Mouse (Mus musculus): ENCODE measurements at regions not wholly inside any gene's neighbourhood (a gene's known extent, or its start where the extent isn't known, plus 50 kb on each side); places are given as distances from the start of the nearest gene placed in this dataset.

DNA sequence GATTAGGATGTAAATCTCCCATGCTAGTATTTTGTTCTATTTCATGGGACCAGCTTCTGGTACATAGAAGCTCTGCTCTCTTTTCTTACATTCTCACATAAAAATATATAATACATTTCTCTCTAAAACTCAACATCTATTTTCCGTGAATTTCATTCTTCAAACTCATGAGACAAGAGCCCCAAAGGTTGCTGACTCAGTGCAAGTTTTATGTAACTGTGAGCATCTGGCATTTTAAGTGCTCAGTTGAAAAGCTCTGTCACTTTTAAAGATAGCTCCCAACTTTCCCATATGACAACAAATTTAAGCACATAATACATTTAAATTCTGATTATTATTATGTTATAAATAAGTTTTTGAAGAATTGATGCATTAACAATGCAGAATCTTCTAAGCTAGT, 268.5 kb downstream of the AW209491 start:
- no peak for ATAC-seq (ENCODE audit: low FRiP score)

DNA sequence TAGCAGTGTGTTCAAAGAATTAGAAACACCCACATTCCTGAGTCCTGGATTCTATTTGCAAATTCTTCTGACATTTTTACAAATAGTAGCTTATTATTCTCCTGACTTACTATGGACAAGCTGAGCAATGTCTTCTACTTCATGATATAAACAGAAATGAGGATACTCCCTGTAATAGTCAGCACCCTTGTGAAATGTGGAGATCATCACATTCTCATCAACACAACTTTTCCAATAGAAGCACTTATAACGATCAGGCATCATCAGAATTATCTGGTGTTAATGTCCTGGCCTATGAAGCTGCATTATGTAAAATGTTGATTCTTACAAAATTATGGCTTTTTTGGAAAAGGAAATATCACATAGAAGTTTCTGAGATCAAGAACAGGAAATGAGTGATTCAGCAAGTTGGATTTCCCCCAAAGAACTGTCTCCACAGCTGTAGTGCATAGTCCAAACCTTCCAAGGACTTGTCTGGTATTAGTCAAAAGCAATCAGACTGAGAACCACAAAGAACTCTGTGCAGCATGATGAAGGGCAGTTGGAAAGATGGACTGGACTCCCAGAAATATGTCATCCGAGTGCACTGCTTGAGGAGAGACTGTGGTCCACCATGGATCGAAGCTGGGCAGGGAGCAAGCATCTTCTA, 300.3 kb downstream of the AW209491 start:
- H3K9ac ChIP-seq: no peak overlapping the region
- H3K27me3 ChIP-seq (ENCODE audit: control insufficient read depth, insufficient read depth, low read length): no peaks in the 10 kb centered on the region
- WGBS: 92% methylated on average over 3 of the region's 3 CpGs
- H3K9me3 ChIP-seq (ENCODE audit: control insufficient read depth, low read length): no peaks in the 10 kb centered on the region
- H3K36me3 ChIP-seq (replicated peaks; ENCODE audit: control insufficient read depth, insufficient read depth): no peaks in the 10 kb centered on the region
- no peak for ATAC-seq (ENCODE audit: low FRiP score)
- no peak overlapping the region for H3K27ac ChIP-seq
- DNase-seq (ENCODE audit: low spot score): no peak
- no peak overlapping the region for H3K4me3 ChIP-seq (replicated peaks; ENCODE audit: low read length)
- no peak overlapping the region for H3K4me2 ChIP-seq (replicated peaks)
- no peaks in the 10 kb centered on the region for H3K4me1 ChIP-seq (replicated peaks; ENCODE audit: control insufficient read depth, insufficient read depth, low read length)

More for the DNA sequence above, 268.5 kb downstream of the AW209491 start:
- no peak overlapping the region for H3K4me2 ChIP-seq (replicated peaks)
- no peaks in the 10 kb centered on the region for H3K4me1 ChIP-seq (replicated peaks; ENCODE audit: control insufficient read depth, insufficient read depth, low read length)
- H3K4me3 ChIP-seq (replicated peaks; ENCODE audit: low read length): no peak overlapping the region
- DNase-seq (ENCODE audit: low spot score): no peak
- H3K36me3 ChIP-seq (replicated peaks; ENCODE audit: control insufficient read depth, insufficient read depth): no peaks in the 10 kb centered on the region
- no peaks in the 10 kb centered on the region for H3K9me3 ChIP-seq (ENCODE audit: control insufficient read depth, low read length)
- no peak overlapping the region for H3K9ac ChIP-seq
- WGBS: 79% methylated on average over 1 of the region's 1 CpGs
- no peak overlapping the region for H3K27ac ChIP-seq
- no peaks in the 10 kb centered on the region for H3K27me3 ChIP-seq (ENCODE audit: control insufficient read depth, insufficient read depth, low read length)

DNA sequence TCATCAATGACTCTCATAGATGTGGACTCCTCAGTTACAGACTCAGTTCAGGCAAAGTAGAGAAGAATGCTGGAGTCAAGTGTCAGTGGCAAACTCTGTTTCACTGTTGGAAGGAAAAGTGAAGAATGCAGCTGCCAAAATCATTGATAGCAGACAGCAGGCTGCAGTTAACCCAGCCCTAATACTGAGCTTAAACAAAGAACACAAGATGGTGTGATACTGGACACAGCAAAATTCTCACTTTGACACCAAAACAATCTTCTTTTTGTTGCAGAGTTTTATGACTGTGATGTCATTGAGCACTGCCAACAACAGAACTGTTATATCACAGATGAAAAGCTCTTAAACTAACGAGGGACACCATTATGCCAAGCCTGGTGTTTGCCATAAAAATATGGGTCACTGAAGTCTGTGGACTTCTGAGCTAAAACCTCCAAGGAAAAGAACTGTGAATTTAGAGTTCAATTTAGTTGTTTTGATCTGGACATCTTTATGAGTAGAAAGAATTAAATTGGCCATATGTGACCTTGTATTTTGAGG, 336.3 kb downstream of the AW209491 start:
- DNase-seq (ENCODE audit: low spot score) (no peak), ATAC-seq (ENCODE audit: low FRiP score) (no peak)
- Histone ChIP-seq H3K4me3 (replicated peaks; ENCODE audit: low read length) (no peak overlapping the region), H3K9ac (no peak overlapping the region), H3K4me1 (replicated peaks; ENCODE audit: control insufficient read depth, insufficient read depth, low read length) (no peaks in the 10 kb centered on the region), H3K27ac (no peak overlapping the region), H3K4me2 (replicated peaks) (no peak overlapping the region), H3K36me3 (replicated peaks; ENCODE audit: control insufficient read depth, insufficient read depth) (no peaks in the 10 kb centered on the region), H3K9me3 (ENCODE audit: control insufficient read depth, low read length) (no peaks in the 10 kb centered on the region), H3K27me3 (ENCODE audit: control insufficient read depth, insufficient read depth, low read length) (no peaks in the 10 kb centered on the region)
- 63% methylated on average over 1 of the region's 1 CpGs for WGBS

DNA sequence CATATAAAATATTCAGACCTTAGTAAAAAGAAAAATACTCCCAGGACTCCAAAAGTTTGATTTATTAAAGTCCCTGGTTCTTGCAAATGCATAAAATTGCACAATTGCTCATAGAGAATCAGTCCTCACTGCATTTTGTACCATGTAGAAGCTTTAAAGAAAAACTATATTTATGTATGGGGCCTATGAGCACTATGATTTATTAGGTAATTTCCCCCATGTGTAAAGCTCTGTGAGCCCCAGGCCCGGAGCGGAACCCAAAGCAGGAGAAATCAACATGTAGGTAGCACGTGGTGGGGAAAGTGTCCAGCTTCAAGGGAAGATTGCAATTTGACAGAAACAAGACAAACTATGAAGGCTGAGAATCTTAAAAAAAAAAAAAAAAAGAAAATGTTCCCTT, 372.7 kb downstream of the AW209491 start:
- H3K9ac ChIP-seq: no peak overlapping the region
- DNase-seq (ENCODE audit: low spot score): no peak
- no peak for ATAC-seq (ENCODE audit: low FRiP score)
- no peak overlapping the region for H3K27ac ChIP-seq
- H3K36me3 ChIP-seq (replicated peaks; ENCODE audit: control insufficient read depth, insufficient read depth): no peaks in the 10 kb centered on the region
- no peaks in the 10 kb centered on the region for H3K9me3 ChIP-seq (ENCODE audit: control insufficient read depth, low read length)
- H3K4me2 ChIP-seq (replicated peaks): no peak overlapping the region
- no peaks in the 10 kb centered on the region for H3K4me1 ChIP-seq (replicated peaks; ENCODE audit: control insufficient read depth, insufficient read depth, low read length)
- H3K27me3 ChIP-seq (ENCODE audit: control insufficient read depth, insufficient read depth, low read length): no peaks in the 10 kb centered on the region
- 86% methylated on average over 3 of the region's 3 CpGs for WGBS
- no peak overlapping the region for H3K4me3 ChIP-seq (replicated peaks; ENCODE audit: low read length)

DNA sequence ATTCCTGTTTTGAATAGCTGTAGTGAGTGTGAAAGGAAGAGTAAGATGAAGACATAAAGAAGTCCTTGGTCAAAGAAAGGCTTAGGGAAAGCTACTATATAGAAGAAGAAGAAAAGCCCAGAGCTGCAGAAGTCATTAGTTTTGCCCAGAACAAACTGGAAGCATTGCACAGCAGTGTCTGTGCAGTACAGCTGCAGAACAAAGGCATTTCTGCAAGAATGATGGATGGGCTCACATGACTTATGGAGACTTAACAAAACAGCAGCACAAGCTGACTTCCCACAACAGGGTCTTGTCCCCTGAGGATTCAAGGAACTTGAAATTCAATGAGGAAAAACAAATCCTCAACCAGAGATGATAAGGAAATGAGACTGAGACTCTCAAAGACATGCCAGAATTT, 381.7 kb downstream of the AW209491 start:
- DNase-seq (ENCODE audit: low spot score) (no peak), ATAC-seq (ENCODE audit: low FRiP score) (no peak)
- H3K4me2 ChIP-seq (replicated peaks): no peak overlapping the region
- H3K9me3 ChIP-seq (ENCODE audit: control insufficient read depth, low read length): no peaks in the 10 kb centered on the region
- H3K27ac ChIP-seq: no peak overlapping the region
- no peaks in the 10 kb centered on the region for H3K36me3 ChIP-seq (replicated peaks; ENCODE audit: control insufficient read depth, insufficient read depth)
- H3K27me3 ChIP-seq (ENCODE audit: control insufficient read depth, insufficient read depth, low read length): no peaks in the 10 kb centered on the region
- no peak overlapping the region for H3K9ac ChIP-seq
- H3K4me3 ChIP-seq (replicated peaks; ENCODE audit: low read length): no peak overlapping the region
- H3K4me1 ChIP-seq (replicated peaks; ENCODE audit: control insufficient read depth, insufficient read depth, low read length): no peaks in the 10 kb centered on the region

DNA sequence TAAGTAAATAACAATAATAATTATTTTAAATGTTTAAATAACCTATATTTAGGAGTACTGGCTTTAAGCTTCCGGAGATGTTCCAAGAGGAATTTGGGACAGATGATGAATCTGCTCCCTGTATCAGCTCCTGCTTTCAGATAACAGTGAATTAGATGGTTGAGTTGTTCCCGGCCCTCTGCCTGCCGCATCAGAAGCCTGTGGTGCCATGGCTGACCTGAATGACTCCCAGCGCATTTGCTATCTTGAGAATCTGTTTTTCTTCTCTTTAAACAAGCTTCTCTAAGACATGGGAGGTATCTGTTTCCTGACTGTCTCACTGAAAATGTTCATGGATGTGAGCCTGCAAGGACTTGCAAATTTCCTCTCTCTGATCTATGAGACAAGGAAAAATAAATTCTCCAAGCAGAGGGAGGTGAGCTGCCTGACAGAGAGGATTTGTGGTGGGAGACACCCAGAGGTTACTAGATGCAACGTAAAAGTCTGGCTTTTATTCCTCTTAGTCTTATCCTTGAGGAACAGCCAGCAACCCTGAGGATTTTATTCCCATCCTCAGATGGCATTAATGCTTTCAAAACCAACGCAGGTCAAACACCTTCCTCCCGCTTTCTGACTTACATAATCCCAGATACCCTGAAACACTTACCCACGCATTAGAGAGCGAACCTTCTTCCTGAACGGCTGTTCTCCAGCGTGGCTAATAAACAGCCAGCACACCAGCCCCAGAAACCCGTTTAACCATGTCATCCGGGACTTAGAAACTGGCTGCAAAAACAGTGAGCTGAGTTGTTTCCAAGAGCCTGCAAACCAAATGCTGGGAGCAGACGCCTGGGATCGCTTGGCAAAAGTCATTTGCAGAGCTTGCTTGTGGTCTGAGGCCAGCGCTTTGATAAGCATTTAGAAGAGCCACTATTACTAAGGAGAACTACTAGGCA, 389.1 kb downstream of the AW209491 start:
- no peaks in the 10 kb centered on the region for H3K27me3 ChIP-seq (ENCODE audit: control insufficient read depth, insufficient read depth, low read length)
- no peak overlapping the region for H3K4me2 ChIP-seq (replicated peaks)
- DNase-seq (ENCODE audit: low spot score) (no peak), ATAC-seq (ENCODE audit: low FRiP score) (no peak)
- H3K9me3 ChIP-seq (ENCODE audit: control insufficient read depth, low read length): no peaks in the 10 kb centered on the region
- H3K27ac ChIP-seq: no peak overlapping the region
- no peak overlapping the region for H3K4me3 ChIP-seq (replicated peaks; ENCODE audit: low read length)
- no peak overlapping the region for H3K9ac ChIP-seq
- no peaks in the 10 kb centered on the region for H3K36me3 ChIP-seq (replicated peaks; ENCODE audit: control insufficient read depth, insufficient read depth)
- H3K4me1 ChIP-seq (replicated peaks; ENCODE audit: control insufficient read depth, insufficient read depth, low read length): no peaks in the 10 kb centered on the region
- 67% methylated on average over 16 of the region's 16 CpGs for WGBS

DNA sequence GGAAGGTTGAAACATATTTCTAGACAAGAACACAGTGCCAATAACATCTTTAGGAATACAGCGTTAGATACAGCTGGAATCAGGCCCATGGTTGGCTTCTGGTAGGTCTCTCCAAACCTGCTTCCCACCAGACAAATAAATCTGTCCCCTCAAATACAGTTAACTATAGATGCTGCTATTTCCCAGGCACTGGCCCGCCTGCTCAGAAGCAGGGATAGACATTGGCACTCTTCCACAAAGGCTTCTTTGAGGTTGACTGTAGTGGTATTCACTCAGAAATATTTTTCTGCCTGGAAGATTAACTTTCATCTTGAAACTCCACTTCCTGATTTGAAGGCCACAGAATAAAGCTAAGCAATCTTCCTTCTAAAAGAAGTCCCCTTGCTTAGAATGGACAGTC, 396.6 kb downstream of the AW209491 start:
- H3K9me3 ChIP-seq (ENCODE audit: control insufficient read depth, low read length): no peaks in the 10 kb centered on the region
- no peaks in the 10 kb centered on the region for H3K4me1 ChIP-seq (replicated peaks; ENCODE audit: control insufficient read depth, insufficient read depth, low read length)
- DNase-seq (ENCODE audit: low spot score) (no peak), ATAC-seq (ENCODE audit: low FRiP score) (no peak)
- no peak overlapping the region for H3K27ac ChIP-seq
- no peak overlapping the region for H3K9ac ChIP-seq
- H3K36me3 ChIP-seq (replicated peaks; ENCODE audit: control insufficient read depth, insufficient read depth): no peaks in the 10 kb centered on the region
- H3K4me2 ChIP-seq (replicated peaks): no peak overlapping the region
- no peak overlapping the region for H3K4me3 ChIP-seq (replicated peaks; ENCODE audit: low read length)
- 89% methylated on average over 2 of the region's 2 CpGs for WGBS
- H3K27me3 ChIP-seq (ENCODE audit: control insufficient read depth, insufficient read depth, low read length): no peaks in the 10 kb centered on the region

DNA sequence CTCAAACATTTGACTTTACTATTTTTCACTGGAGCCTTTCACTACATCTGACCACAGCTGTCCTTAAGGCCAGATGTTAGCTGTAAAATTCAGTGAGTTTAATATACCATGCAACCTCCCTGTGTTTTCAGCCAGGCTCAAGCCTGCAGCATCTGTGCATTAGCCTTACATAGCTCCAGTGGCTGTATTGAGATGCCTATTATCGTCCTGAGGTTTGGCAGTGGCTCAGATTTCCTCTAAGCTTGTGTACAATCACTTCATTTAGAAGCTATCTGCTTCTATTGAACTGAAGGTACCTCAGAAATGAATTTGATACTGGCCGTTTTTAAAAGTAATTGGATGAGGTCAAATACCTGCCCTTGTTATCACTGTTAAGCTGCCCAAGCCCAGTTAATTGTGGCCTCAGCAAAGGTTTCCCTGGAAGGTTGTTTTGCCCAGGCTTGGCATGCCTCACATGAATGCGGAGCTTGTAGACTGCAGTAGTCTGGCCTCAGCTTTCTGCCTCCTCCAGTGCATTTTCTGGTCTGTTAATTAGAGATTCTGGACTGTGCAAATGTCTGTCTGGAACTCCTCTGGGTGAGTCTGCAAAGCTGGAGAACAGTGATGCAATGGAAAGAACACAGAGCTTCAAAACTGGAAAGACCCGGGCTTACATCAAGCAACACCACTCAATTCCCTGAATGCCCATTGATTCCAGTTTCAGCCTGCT, 410.2 kb upstream of the Gli3 start:
- no peak overlapping the region for H3K4me3 ChIP-seq (replicated peaks; ENCODE audit: low read length)
- WGBS: 66% methylated on average over 4 of the region's 4 CpGs
- H3K36me3 ChIP-seq (replicated peaks; ENCODE audit: control insufficient read depth, insufficient read depth): no peaks in the 10 kb centered on the region
- H3K27me3 ChIP-seq (ENCODE audit: control insufficient read depth, insufficient read depth, low read length): no peaks in the 10 kb centered on the region
- 0 out of 2 replicates have a peak overlapping the region, but pooled peaks have one; percentile 26 for H3K27ac ChIP-seq
- no peaks in the 10 kb centered on the region for H3K9me3 ChIP-seq (ENCODE audit: control insufficient read depth, low read length)
- no peaks in the 10 kb centered on the region; the same call in 1 of the 2 replicates for H3K4me1 ChIP-seq (replicated peaks; ENCODE audit: control insufficient read depth, insufficient read depth, low read length)
- ATAC-seq (ENCODE audit: low FRiP score): peak; percentile 60; the same call in 1 of the 2 replicates
- H3K4me2 ChIP-seq (replicated peaks): no peak overlapping the region
- H3K9ac ChIP-seq: no peak overlapping the region
- no peak for DNase-seq (ENCODE audit: low spot score)

DNA sequence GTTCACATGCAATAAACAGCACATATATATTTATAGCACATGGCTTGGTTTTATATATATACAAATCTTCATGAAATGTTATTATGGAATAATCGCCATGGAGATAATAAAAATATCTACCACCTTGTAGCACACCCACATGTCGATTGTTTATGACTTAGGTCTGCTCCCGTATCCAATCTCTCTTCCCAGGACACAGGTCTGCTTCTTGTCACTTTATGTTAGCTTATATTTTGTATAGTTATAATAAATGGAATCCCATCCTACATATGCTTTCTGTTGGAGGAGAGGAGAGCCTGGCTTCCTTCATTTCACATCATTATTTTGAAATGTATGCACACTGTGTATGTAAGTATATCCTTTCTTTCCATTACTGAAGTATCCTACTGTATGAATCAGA, 408.3 kb upstream of the Gli3 start:
- ATAC-seq (ENCODE audit: low FRiP score) (no peak), DNase-seq (ENCODE audit: low spot score) (no peak)
- WGBS: 93% methylated on average over 3 of the region's 3 CpGs
- no peak overlapping the region for H3K4me3 ChIP-seq (replicated peaks; ENCODE audit: low read length)
- H3K4me2 ChIP-seq (replicated peaks): no peak overlapping the region
- no peaks in the 10 kb centered on the region for H3K36me3 ChIP-seq (replicated peaks; ENCODE audit: control insufficient read depth, insufficient read depth)
- H3K27ac ChIP-seq: no peak overlapping the region
- H3K9me3 ChIP-seq (ENCODE audit: control insufficient read depth, low read length): no peaks in the 10 kb centered on the region
- no peaks in the 10 kb centered on the region for H3K27me3 ChIP-seq (ENCODE audit: control insufficient read depth, insufficient read depth, low read length)
- H3K4me1 ChIP-seq (replicated peaks; ENCODE audit: control insufficient read depth, insufficient read depth, low read length): no peaks in the 10 kb centered on the region; the same call in 1 of the 2 replicates
- no peak overlapping the region for H3K9ac ChIP-seq
